Mouse (Mus musculus): ENCODE measurements at regions not wholly inside any gene's neighbourhood (a gene's known extent, or its start where the extent isn't known, plus 50 kb on each side); places are given as distances from the start of the nearest gene placed in this dataset.

DNA sequence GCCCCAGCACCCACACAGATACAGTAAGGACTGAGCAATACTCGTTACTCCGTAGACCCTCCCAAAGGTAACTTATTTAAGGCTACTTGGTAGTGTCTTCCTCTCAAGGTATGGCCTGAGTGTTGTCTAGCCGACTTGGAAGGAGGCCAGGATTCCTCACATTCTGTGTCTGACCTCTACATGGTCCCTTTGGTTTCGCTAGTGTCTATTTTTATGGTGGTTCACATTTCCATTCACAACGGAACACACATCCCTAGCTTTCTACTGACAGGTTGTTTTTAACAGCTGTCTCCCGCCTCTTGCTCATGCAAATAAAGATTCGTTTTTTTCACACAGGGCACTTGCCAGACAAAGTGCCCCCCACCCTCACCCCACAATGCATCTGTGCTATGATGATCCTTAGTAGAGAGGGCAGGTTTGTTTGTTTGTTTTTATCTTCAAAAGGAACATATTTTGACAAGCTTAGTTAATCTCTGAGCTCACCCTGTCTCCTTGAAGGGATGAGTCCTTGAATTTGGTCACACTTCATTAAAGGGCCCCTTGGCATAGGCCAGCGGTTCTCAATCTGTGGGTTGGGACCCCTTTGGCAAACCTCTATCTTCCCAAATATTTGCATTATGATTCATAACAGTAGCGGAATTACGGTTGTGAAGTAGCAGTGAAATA, 52.7 kb downstream of the Phlda1 start:
- no peak for ATAC-seq
- H3K36me3 ChIP-seq, result no peaks in the 10 kb centered on the region
- 71% methylated on average over 10 of the region's 10 CpGs for WGBS (ENCODE audit: insufficient replicate concordance)
- no peak overlapping the region for H3K4me3 ChIP-seq
- H3K9me3 ChIP-seq (replicated peaks), result no peaks in the 10 kb centered on the region
- no peaks in the 10 kb centered on the region for H3K27me3 ChIP-seq (replicated peaks)
- H3K4me1 ChIP-seq, result peaks cover 25% of the 10 kb centered on the region
- H3K4me2 ChIP-seq, result no peak overlapping the region
- H3K27ac ChIP-seq, result no peak overlapping the region
- no peak overlapping the region for H3K9ac ChIP-seq

DNA sequence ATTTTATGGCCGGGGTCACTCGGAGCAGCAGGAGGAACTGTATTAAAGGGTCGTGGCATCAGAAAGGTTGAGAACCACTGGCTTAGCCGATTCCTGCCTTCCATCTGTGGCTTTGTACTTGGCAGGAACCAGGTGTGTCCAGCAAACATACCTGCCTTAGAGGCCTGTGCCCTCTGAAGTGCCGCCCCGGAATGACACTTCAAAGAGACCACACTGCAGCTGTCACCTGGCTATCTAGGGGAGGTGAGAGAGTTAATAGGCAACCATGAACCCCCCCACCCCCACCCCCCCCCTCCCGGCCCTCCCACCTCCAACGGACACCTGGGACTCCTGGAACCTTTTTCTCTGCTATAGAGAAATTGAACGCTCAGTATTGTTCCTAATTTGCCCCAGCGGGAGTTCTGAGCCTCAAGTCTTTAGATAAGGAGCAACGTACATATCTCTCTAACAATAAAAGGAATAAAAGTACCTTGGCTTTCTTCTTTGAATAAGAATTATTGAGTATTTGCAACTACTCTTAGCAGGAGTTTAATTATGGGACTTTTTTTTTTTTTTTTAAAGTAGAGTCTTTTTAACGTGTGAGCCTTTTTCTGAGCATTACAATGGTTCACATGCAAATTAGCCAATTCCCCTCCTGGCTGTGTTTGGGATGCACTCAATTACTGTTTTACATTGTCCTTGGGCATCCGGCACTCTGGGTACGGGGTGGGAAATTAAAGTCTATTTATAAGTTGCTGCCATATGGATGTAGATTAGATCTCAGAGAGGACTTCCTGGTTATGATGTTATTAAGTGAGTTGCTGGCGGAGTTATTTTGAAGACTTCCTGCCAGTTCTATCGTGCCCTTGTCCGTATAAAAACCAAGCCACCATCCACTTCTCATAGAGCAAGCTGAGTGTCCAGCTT, 53.5 kb downstream of the Phlda1 start:
- Histone ChIP-seq H3K4me3 (no peak overlapping the region), H3K27me3 (replicated peaks) (no peaks in the 10 kb centered on the region), H3K4me2 (no peak overlapping the region), H3K9me3 (replicated peaks) (no peaks in the 10 kb centered on the region), H3K36me3 (no peaks in the 10 kb centered on the region), H3K27ac (no peak overlapping the region), H3K9ac (no peak overlapping the region), H3K4me1 (peaks cover 32% of the 10 kb centered on the region)
- 57% methylated on average over 17 of the region's 17 CpGs for WGBS (ENCODE audit: insufficient replicate concordance)
- no peak for ATAC-seq

GRCm38 (mm10) chr10:111562628-111563027, 56.5 kb downstream of the Phlda1 start:
- H3K4me2 ChIP-seq, result no peak overlapping the region
- H3K27me3 ChIP-seq (replicated peaks), result no peaks in the 10 kb centered on the region
- peaks cover 35% of the 10 kb centered on the region for H3K4me1 ChIP-seq
- H3K9ac ChIP-seq, result no peak overlapping the region
- ATAC-seq, result no peak
- no peaks in the 10 kb centered on the region for H3K9me3 ChIP-seq (replicated peaks)
- no peak overlapping the region for H3K4me3 ChIP-seq
- 77% methylated on average over 8 of the region's 8 CpGs for WGBS (ENCODE audit: insufficient replicate concordance)
- H3K27ac ChIP-seq, result no peak overlapping the region
- no peaks in the 10 kb centered on the region for H3K36me3 ChIP-seq

DNA sequence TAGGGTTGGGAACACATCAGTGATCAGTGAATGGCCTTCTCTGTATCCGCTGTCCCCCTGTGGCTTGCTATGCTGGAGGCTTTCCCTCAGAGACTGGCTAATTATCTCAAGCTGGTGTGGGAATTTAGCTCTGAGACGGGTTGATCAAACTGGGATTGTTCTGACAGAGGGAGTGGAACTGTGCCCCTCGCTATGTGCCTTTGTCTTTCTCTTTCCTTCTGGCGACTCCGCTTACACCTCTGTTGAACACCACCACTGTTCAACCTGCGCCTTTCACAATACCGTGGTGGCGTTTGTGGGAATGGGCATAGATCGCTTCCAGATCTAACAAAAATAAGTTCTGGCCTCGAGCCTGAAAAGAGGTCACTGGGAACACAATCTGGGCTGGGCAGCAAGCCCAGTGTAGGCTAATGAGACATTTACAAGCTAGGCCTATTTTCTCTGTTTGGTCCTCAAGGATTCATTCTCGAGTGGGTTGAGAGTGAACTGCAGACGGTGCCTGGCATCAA, 60.8 kb downstream of the Phlda1 start:
- Histone ChIP-seq H3K4me3 (no peak overlapping the region), H3K36me3 (no peaks in the 10 kb centered on the region), H3K4me1 (peaks cover 16% of the 10 kb centered on the region; the same call in 1 of the 2 replicates), H3K27ac (no peak overlapping the region), H3K27me3 (replicated peaks) (no peaks in the 10 kb centered on the region), H3K4me2 (no peak overlapping the region), H3K9me3 (replicated peaks) (no peaks in the 10 kb centered on the region), H3K9ac (no peak overlapping the region)
- no peak for ATAC-seq
- 77% methylated on average over 12 of the region's 12 CpGs for WGBS (ENCODE audit: insufficient replicate concordance)

DNA sequence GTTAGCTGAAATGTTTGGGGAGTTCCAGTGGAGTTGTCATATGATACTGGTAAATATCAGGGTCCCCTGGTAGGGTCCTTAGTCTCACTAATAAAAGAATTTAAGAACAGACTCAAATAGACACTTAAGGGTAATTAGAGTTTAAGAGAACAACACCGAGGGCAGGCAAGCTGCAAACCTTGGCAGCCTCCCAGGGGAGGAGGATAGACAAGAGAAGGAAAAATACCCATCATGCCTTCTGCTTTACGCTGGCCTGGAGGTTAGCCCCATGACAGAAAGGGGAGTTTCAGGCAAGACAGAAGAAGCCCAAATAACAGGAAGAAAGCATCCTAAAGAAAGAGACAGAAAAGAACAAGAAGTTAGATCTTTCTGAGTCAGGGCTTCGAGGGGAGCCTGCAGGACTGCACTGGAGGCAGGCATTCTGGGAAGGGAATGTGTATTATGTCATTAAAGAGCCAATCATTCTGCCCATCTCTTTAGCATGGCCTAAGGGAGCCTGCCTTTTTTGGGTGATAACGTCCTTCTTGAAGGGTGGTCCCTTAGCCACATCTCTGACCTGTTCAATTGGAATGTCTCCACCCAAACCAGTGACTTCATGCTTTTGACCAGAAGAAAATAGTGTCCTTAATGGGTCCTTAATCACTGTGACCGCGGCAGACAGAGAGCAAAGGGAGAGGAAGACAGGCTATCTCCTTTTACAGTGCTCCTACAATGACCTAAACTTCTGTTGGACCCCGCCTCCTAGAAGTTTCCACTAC, 64.6 kb downstream of the Phlda1 start:
- Histone ChIP-seq H3K36me3 (no peaks in the 10 kb centered on the region), H3K27ac (no peak overlapping the region), H3K9ac (no peak overlapping the region), H3K9me3 (replicated peaks) (no peaks in the 10 kb centered on the region), H3K4me2 (no peak overlapping the region), H3K4me3 (no peak overlapping the region), H3K27me3 (replicated peaks) (no peaks in the 10 kb centered on the region), H3K4me1 (peaks cover 23% of the 10 kb centered on the region)
- ATAC-seq, result no peak
- WGBS (ENCODE audit: insufficient replicate concordance), result 48% methylated on average over 7 of the region's 7 CpGs

- ATAC-seq, result no peak
- Histone ChIP-seq H3K9me3 (replicated peaks) (no peaks in the 10 kb centered on the region), H3K4me3 (no peak overlapping the region), H3K4me2 (no peak overlapping the region), H3K36me3 (no peaks in the 10 kb centered on the region), H3K9ac (no peak overlapping the region), H3K27me3 (replicated peaks) (0 out of 2 replicates have a peak, but pooled peaks cover 4% of the 10 kb centered on the region), H3K27ac (no peak overlapping the region), H3K4me1 (peaks cover 47% of the 10 kb centered on the region)
- 49% methylated on average over 4 of the region's 4 CpGs for WGBS (ENCODE audit: insufficient replicate concordance)
These were observed 68.1 kb downstream of the Phlda1 start for GRCm38 (mm10) chr10:111574231-111574630.

GRCm38 (mm10) chr10:111574812-111575211, 68.7 kb downstream of the Phlda1 start:
- Histone ChIP-seq H3K4me2 (no peak overlapping the region), H3K9ac (no peak overlapping the region), H3K27me3 (replicated peaks) (0 out of 2 replicates have a peak, but pooled peaks cover 4% of the 10 kb centered on the region), H3K9me3 (replicated peaks) (no peaks in the 10 kb centered on the region), H3K27ac (no peak overlapping the region), H3K36me3 (no peaks in the 10 kb centered on the region), H3K4me3 (no peak overlapping the region), H3K4me1 (peaks cover 53% of the 10 kb centered on the region)
- 0 out of 2 replicates have a peak, but pooled peaks have one; percentile 25 for ATAC-seq
- 56% methylated on average over 8 of the region's 8 CpGs for WGBS (ENCODE audit: insufficient replicate concordance)

DNA sequence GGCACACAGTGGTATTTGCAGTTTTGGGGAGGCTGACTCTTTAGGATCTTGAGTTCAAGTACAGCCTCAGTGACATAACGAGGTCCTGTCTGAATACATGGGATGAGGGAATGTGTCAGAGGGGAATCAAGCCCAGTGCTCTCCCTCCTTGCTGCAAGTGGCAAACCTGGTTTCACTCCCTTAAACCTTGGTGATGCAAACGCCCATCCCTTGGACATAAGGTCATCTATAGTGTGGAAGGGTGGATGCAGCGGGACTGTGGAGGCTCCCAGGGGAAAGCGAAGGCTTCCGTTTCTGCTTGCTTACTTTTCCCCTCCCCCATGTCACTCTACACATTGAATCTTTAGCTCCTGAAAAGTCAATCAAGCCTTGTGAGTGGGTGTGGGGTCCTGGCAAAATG, 69.2 kb downstream of the Phlda1 start:
- 55% methylated on average over 5 of the region's 5 CpGs for WGBS (ENCODE audit: insufficient replicate concordance)
- 0 out of 2 replicates have a peak overlapping the region, but pooled peaks have one; percentile 2 for H3K4me2 ChIP-seq
- no peaks in the 10 kb centered on the region for H3K9me3 ChIP-seq (replicated peaks)
- H3K27me3 ChIP-seq (replicated peaks), result 0 out of 2 replicates have a peak, but pooled peaks cover 4% of the 10 kb centered on the region
- H3K4me3 ChIP-seq, result no peak overlapping the region
- H3K36me3 ChIP-seq, result no peaks in the 10 kb centered on the region
- H3K27ac ChIP-seq, result no peak overlapping the region
- ATAC-seq, result no peak
- no peak overlapping the region for H3K9ac ChIP-seq
- peaks cover 57% of the 10 kb centered on the region for H3K4me1 ChIP-seq

GRCm38 (mm10) chr10:111575926-111576325, 69.8 kb downstream of the Phlda1 start:
- 8% methylated on average over 5 of the region's 5 CpGs for WGBS (ENCODE audit: insufficient replicate concordance)
- Histone ChIP-seq H3K9ac (no peak overlapping the region), H3K4me3 (no peak overlapping the region), H3K4me2 (0 out of 2 replicates have a peak overlapping the region, but pooled peaks have one; percentile 2), H3K9me3 (replicated peaks) (no peaks in the 10 kb centered on the region), H3K27ac (no peak overlapping the region), H3K4me1 (peaks cover 60% of the 10 kb centered on the region), H3K36me3 (no peaks in the 10 kb centered on the region), H3K27me3 (replicated peaks) (0 out of 2 replicates have a peak, but pooled peaks cover 4% of the 10 kb centered on the region)
- ATAC-seq, result peak; percentile 54

DNA sequence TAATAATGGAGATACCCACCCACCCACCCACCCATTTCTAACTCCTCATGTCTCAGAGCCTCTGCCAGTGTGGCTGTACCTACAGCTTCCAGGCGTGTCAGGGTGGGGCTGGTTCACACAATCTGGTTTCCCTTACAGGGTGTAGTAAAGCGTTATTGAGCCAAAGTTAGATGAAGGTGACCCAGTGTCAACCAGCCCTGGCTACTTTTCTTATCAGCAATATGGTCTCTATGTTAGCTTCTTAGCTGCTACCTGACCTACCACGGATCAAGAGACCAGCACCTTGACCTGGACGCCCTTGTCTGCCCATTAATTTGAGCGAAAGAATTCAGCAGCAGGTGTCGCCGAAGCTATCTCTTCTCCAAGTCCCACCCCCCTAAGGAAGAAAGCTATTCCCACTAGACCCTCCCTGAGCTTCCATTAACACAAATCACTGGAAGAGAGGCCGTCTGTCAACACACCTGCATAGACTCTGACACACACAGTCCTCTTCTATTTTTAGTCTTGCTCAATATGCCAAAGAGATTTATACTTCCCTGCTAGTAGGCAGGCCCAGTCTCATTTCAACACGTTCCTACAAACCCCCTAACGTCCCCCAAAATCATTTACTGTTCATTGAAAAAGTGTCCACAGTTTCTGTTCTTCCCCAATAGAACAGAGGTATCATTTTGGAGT, 70.4 kb downstream of the Phlda1 start:
- no peak overlapping the region for H3K4me3 ChIP-seq

DNA sequence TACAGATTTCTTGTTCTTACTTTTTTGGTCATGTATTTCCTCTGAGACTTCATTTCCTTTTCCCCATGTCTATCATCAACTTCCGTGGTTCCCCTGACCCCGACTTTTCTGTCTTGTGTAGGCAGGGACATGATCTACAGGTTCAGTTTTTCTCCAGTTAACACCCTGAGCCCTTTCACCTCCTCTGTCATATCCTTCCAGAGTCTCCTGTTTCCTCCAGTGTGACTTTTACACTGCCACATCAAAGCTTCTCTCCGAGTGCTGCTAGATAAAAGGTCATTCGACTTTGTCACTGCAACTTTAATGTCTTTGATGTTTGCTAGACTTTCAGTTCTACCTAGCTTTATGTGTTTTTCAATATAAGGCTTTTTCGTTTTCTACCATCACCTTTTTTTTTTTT, 72.5 kb downstream of the Phlda1 start:
- Histone ChIP-seq H3K27ac (no peak overlapping the region), H3K4me2 (no peak overlapping the region), H3K36me3 (no peaks in the 10 kb centered on the region), H3K9ac (no peak overlapping the region), H3K27me3 (replicated peaks) (0 out of 2 replicates have a peak, but pooled peaks cover 4% of the 10 kb centered on the region), H3K4me1 (peaks cover 84% of the 10 kb centered on the region), H3K9me3 (replicated peaks) (no peaks in the 10 kb centered on the region), H3K4me3 (no peak overlapping the region)
- no peak for ATAC-seq
- WGBS (ENCODE audit: insufficient replicate concordance), result 17% methylated on average over 5 of the region's 5 CpGs

More for the DNA sequence above, 70.4 kb downstream of the Phlda1 start:
- 42% methylated on average over 10 of the region's 10 CpGs for WGBS (ENCODE audit: insufficient replicate concordance)
- no peaks in the 10 kb centered on the region for H3K9me3 ChIP-seq (replicated peaks)
- no peak overlapping the region for H3K27ac ChIP-seq
- H3K36me3 ChIP-seq, result no peaks in the 10 kb centered on the region
- H3K9ac ChIP-seq, result no peak overlapping the region
- H3K4me2 ChIP-seq, result no peak overlapping the region
- no peak for ATAC-seq
- 0 out of 2 replicates have a peak, but pooled peaks cover 4% of the 10 kb centered on the region for H3K27me3 ChIP-seq (replicated peaks)
- H3K4me1 ChIP-seq, result peaks cover 64% of the 10 kb centered on the region

Data from liver, embryonic 12.5 days (tissue).